Mouse (Mus musculus): ENCODE data around the gene Grin3b. TPM values are rescaled to one million over a fixed set of nuclear protein-coding genes. Genes with fewer than 3 reads are reported as not detected.

Gene Grin3b
- polyA plus RNA-seq, 1 experiment = 0.30 TPM

DNA sequence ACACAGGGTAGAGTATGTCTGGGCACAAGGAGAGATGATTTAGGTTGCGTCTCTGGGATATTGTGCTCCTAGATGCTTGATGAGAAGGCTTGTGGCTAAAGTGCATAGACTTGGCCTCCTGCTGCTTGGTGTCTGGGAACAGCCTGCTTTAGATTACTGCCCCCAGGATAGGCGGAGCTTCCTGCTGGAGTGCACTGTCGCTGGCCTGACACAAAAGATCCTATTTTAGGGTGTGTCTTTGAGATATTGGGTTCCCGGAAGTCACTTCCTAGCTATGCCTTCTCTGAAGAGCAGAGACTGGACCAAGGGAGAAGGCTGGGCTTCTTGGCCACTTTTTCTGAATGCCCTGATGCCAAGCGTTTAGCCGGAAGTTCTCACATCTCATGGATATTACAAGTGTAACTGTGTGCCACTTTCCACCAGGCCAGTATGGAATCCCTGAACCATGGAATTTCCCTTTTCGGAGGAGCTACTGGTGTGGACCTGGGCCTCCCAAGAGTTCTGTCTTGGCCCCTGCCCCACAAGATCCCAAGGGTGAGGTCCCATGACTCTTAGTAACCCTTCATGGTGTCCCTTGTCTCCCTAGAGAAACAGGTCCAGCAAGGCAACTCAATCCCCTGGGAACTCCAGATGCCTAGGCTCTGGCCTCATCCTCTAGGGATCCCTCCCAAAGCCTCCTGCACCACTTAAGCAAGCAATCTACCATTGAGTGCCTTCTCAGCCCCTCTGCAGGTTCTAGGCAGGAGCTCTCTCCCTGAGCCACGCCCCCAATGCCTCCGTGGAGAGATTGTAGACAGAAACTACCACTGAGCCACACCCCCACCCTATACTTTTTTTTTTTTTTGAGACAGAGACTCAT, 33.1 kb downstream of the Grin3b start:
- H3K79me2 ChIP-seq (ENCODE audit: control insufficient read depth, insufficient read depth) = no peaks in the 10 kb centered on the region
- H3K4me3 ChIP-seq (ENCODE audit: insufficient read depth, poor library complexity, severe bottlenecking) = no peak overlapping the region
- H3K79me3 ChIP-seq (ENCODE audit: low read depth) = no peaks in the 10 kb centered on the region
- TF ChIP-seq FOSL1 (IDR thresholded peaks at IDR 0.05; ENCODE audit: insufficient read depth, low read length, poor library complexity, severe bottlenecking) (no peak), MYOD1 (IDR thresholded peaks at IDR 0.05; ENCODE audit: control insufficient read depth, insufficient read length, low read depth) (no peak), CEBPB (IDR thresholded peaks at IDR 0.05; ENCODE audit: low read depth) (no peak), CTCF (IDR thresholded peaks at IDR 0.05; ENCODE audit: control insufficient read depth, insufficient read depth, insufficient read length) (no peak), MYOG (IDR thresholded peaks at IDR 0.05; ENCODE audit: control insufficient read depth, extremely low read depth, insufficient read length) (no peak), MAX (IDR thresholded peaks at IDR 0.05) (no peak), USF1 (IDR thresholded peaks at IDR 0.05; ENCODE audit: low read depth) (no peak)
- H3K36me3 ChIP-seq (ENCODE audit: control insufficient read depth, insufficient read depth) = peaks cover 10% of the 10 kb centered on the region
- H3ac ChIP-seq (ENCODE audit: control insufficient read depth, insufficient read length, low read depth) = no peak overlapping the region
- no peaks in the 10 kb centered on the region for H3K27me3 ChIP-seq (ENCODE audit: control insufficient read depth, insufficient read depth, insufficient read length)

DNA sequence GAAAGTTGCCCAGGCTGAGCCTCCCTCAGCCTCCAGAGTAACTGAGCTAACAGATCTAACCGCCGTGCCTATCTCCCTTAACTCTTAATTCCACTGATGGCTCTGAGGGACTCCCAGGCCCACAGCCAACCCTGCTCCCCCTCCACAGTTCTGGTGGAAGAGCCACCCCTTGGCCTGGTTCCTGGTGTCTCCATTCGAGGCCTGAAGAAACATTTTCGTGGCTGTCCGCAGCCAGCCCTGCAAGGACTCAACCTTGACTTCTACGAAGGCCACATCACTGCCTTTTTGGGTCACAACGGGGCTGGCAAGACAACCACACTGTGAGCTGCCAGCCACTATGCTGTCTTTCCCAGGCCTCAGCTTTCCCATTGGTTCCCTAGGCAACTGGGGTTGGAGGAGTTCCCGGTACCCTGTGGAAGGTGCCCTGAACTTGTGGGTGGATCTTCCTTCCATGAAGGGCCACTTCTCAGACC, 33.8 kb downstream of the Grin3b start:
- Histone ChIP-seq H3K79me3 (ENCODE audit: low read depth) (no peaks in the 10 kb centered on the region), H3K27me3 (ENCODE audit: control insufficient read depth, insufficient read depth, insufficient read length) (no peaks in the 10 kb centered on the region), H3ac (ENCODE audit: control insufficient read depth, insufficient read length, low read depth) (no peak overlapping the region), H3K4me3 (ENCODE audit: insufficient read depth, poor library complexity, severe bottlenecking) (no peak overlapping the region), H3K36me3 (ENCODE audit: control insufficient read depth, insufficient read depth) (peaks cover 10% of the 10 kb centered on the region), H3K79me2 (ENCODE audit: control insufficient read depth, insufficient read depth) (no peaks in the 10 kb centered on the region)
- TF ChIP-seq CEBPB (IDR thresholded peaks at IDR 0.05; ENCODE audit: low read depth) = no peak
- TF ChIP-seq USF1 (IDR thresholded peaks at IDR 0.05; ENCODE audit: low read depth) = no peak
- TF ChIP-seq MYOG (IDR thresholded peaks at IDR 0.05; ENCODE audit: control insufficient read depth, extremely low read depth, insufficient read length) = no peak
- no peak for TF ChIP-seq FOSL1 (IDR thresholded peaks at IDR 0.05; ENCODE audit: insufficient read depth, low read length, poor library complexity, severe bottlenecking)
- TF ChIP-seq CTCF (IDR thresholded peaks at IDR 0.05; ENCODE audit: control insufficient read depth, insufficient read depth, insufficient read length) = no peak
- no peak for TF ChIP-seq MAX (IDR thresholded peaks at IDR 0.05)
- TF ChIP-seq MYOD1 (IDR thresholded peaks at IDR 0.05; ENCODE audit: control insufficient read depth, insufficient read length, low read depth) = no peak

DNA sequence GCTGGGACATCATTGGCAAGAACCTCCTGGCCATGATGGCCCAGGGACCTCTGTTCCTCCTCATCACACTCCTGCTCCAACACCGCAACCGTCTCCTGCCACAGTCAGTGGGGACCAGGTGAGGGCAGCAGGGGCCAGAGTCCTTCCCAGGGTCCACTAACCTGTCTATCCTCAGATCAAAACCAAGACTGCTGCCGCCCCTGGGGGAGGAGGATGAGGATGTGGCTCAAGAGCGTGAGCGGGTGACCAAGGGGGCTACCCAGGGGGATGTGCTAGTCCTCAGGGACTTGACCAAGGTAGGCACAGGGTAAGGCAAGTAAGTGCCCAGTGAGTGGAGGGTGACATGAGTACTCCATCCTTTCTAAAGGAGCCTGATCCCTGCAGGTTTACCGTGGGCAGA, 41.2 kb downstream of the Grin3b start:
- H3ac ChIP-seq (ENCODE audit: control insufficient read depth, insufficient read length, low read depth) = no peak overlapping the region
- H3K27me3 ChIP-seq (ENCODE audit: control insufficient read depth, insufficient read depth, insufficient read length) = no peaks in the 10 kb centered on the region
- H3K4me3 ChIP-seq (ENCODE audit: insufficient read depth, poor library complexity, severe bottlenecking) = no peak overlapping the region
- TF ChIP-seq MYOG (IDR thresholded peaks at IDR 0.05; ENCODE audit: control insufficient read depth, extremely low read depth, insufficient read length) = no peak
- TF ChIP-seq CEBPB (IDR thresholded peaks at IDR 0.05; ENCODE audit: low read depth) = no peak
- TF ChIP-seq USF1 (IDR thresholded peaks at IDR 0.05; ENCODE audit: low read depth) = no peak
- no peak for TF ChIP-seq MYOD1 (IDR thresholded peaks at IDR 0.05; ENCODE audit: control insufficient read depth, insufficient read length, low read depth)
- TF ChIP-seq MAX (IDR thresholded peaks at IDR 0.05) = no peak
- TF ChIP-seq CTCF (IDR thresholded peaks at IDR 0.05; ENCODE audit: control insufficient read depth, insufficient read depth, insufficient read length) = no peak
- no peak for TF ChIP-seq FOSL1 (IDR thresholded peaks at IDR 0.05; ENCODE audit: insufficient read depth, low read length, poor library complexity, severe bottlenecking)
- no peaks in the 10 kb centered on the region for H3K79me3 ChIP-seq (ENCODE audit: low read depth)
- no peaks in the 10 kb centered on the region for H3K79me2 ChIP-seq (ENCODE audit: control insufficient read depth, insufficient read depth)
- H3K36me3 ChIP-seq (ENCODE audit: control insufficient read depth, insufficient read depth) = peaks cover 32% of the 10 kb centered on the region

DNA sequence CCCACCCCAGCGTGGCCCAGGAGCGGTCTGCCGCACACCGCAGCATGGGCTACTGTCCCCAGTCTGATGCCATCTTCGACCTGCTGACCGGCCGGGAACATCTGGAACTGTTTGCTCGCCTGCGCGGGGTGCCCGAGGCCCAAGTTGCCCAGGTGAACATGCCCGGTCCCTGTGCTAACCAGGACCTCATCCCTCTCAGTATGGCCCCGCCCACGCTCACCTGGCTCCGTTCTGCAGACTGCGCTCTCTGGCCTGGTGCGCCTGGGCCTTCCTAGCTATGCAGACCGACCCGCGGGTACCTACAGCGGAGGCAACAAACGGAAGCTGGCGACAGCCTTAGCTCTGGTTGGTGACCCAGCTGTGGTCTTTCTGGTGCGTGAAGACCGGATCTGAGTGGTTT, 43.1 kb downstream of the Grin3b start:
- no peak overlapping the region for H3K4me3 ChIP-seq (ENCODE audit: insufficient read depth, poor library complexity, severe bottlenecking)
- peaks cover 32% of the 10 kb centered on the region for H3K36me3 ChIP-seq (ENCODE audit: control insufficient read depth, insufficient read depth)
- no peak overlapping the region for H3ac ChIP-seq (ENCODE audit: control insufficient read depth, insufficient read length, low read depth)
- no peaks in the 10 kb centered on the region for H3K27me3 ChIP-seq (ENCODE audit: control insufficient read depth, insufficient read depth, insufficient read length)
- no peaks in the 10 kb centered on the region for H3K79me3 ChIP-seq (ENCODE audit: low read depth)
- H3K79me2 ChIP-seq (ENCODE audit: control insufficient read depth, insufficient read depth) = no peaks in the 10 kb centered on the region
- no peak for TF ChIP-seq MAX (IDR thresholded peaks at IDR 0.05)
- no peak for TF ChIP-seq MYOD1 (IDR thresholded peaks at IDR 0.05; ENCODE audit: control insufficient read depth, insufficient read length, low read depth)
- TF ChIP-seq USF1 (IDR thresholded peaks at IDR 0.05; ENCODE audit: low read depth) = no peak
- no peak for TF ChIP-seq CEBPB (IDR thresholded peaks at IDR 0.05; ENCODE audit: low read depth)
- TF ChIP-seq MYOG (IDR thresholded peaks at IDR 0.05; ENCODE audit: control insufficient read depth, extremely low read depth, insufficient read length) = no peak
- no peak for TF ChIP-seq CTCF (IDR thresholded peaks at IDR 0.05; ENCODE audit: control insufficient read depth, insufficient read depth, insufficient read length)

DNA sequence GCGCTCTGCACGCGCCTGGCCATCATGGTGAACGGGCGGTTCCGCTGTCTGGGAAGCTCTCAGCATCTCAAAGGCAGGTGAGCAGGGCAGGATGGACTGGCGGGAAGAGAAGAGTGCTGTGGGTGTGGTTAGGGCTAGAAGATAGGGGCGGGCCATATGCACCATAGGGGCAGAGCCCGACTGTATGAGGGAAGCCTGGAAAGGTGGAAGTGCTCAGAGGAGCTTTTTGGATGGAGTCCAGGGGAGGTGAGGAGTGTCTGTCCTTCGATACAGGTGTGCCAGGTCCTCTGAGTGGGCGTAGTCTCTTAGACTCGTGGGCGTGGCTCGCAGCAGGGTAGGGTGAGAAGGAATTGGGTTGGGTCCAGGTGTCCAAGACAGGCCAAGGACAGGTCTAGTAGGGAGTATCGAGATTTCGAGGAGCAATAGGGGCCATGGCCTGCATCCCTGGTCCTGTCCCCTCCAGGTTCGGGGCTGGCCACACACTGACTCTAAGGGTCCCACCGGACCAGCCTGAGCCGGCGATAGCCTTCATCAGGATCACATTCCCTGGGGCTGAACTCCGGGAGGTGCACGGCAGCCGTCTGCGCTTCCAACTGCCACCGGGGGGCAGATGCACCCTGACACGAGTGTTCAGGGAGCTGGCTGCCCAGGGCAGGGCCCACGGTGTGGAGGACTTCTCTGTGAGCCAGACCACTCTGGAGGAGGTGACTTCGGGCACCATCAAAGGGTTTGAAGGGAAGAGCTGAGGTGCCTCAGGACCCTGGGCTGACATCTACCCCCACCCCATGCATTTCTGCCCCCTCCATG, 44.2 kb downstream of the Grin3b start:
- TF ChIP-seq MAX (IDR thresholded peaks at IDR 0.05) (no peak), CTCF (IDR thresholded peaks at IDR 0.05; ENCODE audit: control insufficient read depth, insufficient read depth, insufficient read length) (peak; percentile 91), MYOG (IDR thresholded peaks at IDR 0.05; ENCODE audit: control insufficient read depth, extremely low read depth, insufficient read length) (no peak)
- H3K4me3 ChIP-seq (ENCODE audit: insufficient read depth, poor library complexity, severe bottlenecking) = no peak overlapping the region

More for the DNA sequence above, 44.2 kb downstream of the Grin3b start:
- Histone ChIP-seq H3K27me3 (ENCODE audit: control insufficient read depth, insufficient read depth, insufficient read length) (no peaks in the 10 kb centered on the region), H3K79me2 (ENCODE audit: control insufficient read depth, insufficient read depth) (no peaks in the 10 kb centered on the region), H3K79me3 (ENCODE audit: low read depth) (no peaks in the 10 kb centered on the region), H3ac (ENCODE audit: control insufficient read depth, insufficient read length, low read depth) (no peak overlapping the region), H3K36me3 (ENCODE audit: control insufficient read depth, insufficient read depth) (peaks cover 30% of the 10 kb centered on the region)
